Mouse (Mus musculus): ENCODE results near the gene Sox30.

GRCm38 (mm10) chr11:46062569-46062968 lies 82.5 kb downstream of the Sox30 start:
- TF ChIP-seq CTCF (IDR thresholded peaks at IDR 0.05; ENCODE audit: extremely low read depth, insufficient read depth, insufficient read length, insufficient replicate concordance) = no peak
- no peak for TF ChIP-seq POLR2A (IDR thresholded peaks at IDR 0.05; ENCODE audit: low read depth, low read length)

Measured in spleen, adult 2 months (tissue).